Mouse (Mus musculus) heart, adult 8-10 months (tissue): ENCODE data around the gene Fibcd1. TPM values are rescaled to one million over a fixed set of nuclear protein-coding genes. Genes with fewer than 3 reads are reported as not detected.
A peak's percentile ranks its signal among the peaks of the same experiment; 100 is the strongest.

Experiments
- DNase-seq: peaks from one replicate; pipeline ENCODE4 v3.0.0; 2022; ENCODE audit warnings: low spot score
- total RNA-seq, 4 experiments: library from RNA; stranded (reverse); gene quantifications; 2 replicates each; pipeline ENCODE4 v1.2.4; 2022

The Fibcd1 gene
- total RNA-seq, 4 experiments from 2014 or later: not detected

DNA sequence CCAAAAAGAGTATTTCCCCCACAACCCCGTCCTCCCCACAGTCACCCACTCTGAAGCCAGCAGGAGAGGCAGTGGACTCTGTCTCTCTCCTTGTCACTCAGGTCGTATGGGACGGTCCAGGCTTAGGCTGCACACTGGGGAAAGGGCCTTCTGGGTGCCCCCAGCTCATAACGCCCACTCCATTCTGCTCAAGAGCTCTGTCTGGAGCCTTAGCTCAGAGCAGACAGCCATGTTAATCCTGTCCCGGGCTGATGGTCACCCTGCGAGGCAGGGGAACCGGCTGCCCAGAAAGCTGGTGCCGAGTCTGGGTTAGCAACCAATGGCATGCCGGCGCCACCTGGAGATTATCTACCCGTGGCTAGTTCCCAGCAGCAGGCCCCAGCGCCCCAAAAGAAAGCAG is 12.7 kb upstream of the Fibcd1 start:
- no peak for DNase-seq

DNA sequence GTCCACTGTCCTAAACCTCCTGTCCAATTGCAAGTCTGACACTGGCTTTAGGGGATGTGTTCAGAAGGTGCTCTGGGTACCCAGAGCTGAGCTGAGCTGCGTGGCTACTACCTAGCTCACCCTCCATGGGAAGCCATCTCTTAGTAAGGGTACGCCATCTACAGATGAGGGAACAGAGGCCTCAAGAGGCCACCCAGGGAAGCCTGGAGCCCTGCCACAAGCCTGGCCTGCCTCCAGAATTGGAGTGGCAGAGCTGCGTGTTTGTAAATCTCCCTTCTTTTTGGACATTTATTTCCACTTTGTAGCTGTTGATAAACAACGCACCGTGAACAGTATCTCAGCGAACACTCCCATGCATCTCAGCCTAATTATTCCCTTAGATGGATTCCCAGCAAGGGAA is 11.4 kb upstream of the Fibcd1 start:
- DNase-seq: no peak

DNA sequence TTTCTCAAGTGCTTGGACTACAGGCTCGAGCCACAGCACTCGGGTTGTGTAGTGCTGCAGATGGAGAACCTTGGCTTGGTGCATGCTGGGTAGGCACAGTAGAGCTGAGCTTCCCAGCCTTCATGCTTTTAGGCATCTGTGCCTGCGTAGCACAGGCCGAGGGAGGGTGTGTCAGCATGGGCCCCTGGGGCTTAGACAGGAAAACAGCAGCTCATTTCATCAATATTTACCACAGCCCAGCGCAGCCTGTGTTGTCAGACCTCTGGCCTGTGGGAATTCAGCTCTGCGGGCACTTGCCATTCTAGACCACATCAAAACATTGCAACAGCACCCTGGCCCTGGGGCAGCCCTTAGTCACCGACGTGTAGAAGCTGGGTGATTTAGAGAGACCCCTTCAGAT is 10.2 kb upstream of the Fibcd1 start:
- DNase-seq: no peak

DNA sequence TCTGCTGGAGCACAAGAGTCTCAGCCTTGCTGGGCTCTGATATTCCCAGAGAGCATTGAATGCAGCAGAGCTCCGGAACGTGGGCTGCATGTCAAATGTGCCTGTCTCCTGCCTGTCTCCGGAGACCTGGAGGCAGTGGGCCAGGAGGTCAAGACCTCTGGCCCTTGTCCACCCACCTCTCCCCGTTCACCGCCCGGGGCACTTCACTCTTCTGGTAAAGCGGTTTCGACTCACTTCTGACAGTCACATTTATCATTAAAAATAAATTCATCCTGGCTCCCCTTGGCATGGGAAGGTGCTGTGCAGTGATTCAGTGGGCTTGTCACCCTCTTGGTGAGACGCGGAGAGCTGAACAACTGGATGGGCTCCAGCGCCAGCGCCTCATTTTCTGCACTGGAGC is 4.3 kb upstream of the Fibcd1 start:
- no peak for DNase-seq

DNA sequence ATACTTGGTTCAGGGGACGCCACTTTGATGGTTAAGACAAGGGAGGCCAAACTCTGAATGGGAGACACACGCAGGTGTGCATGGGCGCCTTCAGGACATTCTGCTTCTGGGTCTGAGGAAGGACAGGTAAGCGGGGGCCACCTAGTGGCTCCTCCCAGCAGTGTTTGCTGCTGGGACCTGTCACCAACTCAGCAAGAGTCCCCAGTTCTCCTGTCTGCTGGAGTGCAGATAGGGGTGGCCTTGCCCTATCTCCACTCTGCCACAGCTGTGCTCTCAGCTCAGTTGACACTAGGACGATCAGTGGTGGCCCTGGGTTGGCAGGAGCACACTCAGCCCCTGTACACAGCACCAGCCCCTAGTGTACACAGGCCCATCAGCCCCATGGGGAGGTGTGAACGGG is 2.1 kb upstream of the Fibcd1 start:
- DNase-seq: no peak

DNA sequence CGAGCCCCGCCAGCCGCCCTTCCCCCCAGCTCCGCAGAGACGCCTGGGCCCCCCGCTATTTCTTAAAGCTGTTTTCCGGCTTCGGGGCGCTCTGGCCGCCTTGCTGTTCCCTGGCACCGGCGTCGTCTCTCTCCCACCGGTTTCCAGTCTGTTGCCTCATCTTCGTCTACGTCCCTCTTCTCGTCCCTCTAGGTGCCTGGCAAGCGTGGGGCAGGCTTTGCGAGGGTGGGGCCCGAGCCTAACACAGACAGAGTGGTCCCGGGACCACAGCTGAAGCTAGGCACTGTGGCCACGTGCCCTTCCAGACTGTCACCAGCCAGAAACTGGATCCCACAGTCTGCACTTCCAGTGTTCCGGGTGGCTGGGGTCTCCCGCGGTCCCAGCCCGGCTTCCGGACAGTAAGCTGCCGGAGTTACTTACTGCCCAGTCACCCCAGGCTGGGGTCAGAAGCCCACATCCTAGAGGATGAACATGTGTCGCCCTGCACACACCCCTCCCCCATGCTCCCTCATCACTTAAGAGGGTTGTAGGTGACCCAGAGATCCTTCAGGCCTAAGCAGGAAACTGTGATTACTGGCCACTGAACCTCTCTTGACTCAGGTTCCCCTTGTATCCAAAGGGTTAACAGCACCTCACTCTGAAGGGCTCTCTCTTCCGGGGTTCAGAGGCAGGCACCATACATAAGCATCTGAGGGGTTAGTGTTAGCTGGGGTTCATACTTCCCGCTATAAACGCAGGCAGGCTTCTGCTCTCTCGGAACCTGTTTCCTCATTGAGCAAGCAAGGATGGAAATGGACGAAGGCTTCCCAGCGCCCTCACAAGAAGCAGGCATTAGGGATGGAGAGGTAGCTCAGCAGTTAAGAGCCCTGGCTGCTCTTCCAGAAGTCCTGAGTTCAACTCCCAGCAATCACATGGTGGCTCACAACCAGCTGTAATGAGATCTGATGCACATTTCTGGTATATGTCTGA is 1.2 kb upstream of the Fibcd1 start:
- DNase-seq: no peak

DNA sequence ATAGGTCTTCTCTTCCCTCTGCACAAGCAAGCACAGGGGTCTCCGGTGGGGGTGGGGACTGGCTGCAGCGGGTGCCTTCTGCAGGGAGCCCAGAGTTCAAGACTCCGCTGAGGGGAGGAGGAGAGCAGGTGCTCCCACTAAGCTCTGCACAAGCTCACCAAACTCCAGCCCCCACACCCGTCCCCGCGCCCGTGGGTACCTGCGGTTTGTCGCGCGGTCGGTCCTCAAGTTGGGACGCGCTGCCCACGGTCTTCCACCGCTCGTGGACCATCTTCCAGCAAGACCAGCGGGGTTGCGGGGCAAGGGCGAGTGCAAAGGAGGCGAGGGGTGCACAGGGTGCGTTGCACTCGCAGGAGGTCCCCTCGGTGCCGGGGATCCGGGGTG is 301 bp downstream of the Fibcd1 start:
- DNase-seq: no peak

DNA sequence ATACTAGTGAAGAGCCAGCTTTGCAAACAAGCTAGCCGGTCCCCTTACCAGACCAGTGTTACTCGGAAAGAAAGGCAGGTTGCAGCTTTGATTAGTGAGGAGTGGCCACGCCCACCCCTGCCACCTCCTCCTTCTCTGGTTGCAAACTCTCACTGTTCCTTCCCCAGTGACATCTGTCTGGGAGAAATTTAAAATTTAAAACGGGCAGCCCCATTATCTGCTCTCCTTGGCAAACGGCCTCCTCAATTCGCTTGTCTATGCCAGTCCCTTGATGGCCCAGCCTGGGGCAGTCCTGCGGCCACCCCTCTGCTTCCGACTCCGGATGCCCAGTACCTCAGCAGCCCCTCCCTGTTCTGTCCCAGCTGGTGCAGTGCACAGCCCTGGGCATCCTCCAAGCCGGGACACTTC is 1.1 kb downstream of the Fibcd1 start:
- DNase-seq: no peak

DNA sequence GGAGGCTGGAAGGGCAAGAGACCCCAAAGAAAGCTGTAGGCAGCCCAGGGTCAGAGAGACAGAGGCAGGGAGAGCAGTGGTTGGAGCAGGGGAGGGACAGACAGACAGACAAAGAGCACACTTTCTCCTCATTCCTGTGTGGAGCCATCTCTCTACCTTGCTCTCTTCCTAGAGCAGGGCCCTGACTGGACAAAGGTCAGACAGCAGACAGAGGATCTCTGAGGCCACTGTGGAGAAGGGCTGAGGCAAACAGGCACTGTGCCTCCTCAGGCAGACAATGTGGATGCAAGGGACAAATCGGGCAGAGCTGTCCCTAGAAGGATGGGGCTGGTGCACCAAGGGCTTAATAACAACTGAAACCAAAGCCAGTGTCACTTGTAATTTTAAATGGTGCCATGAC is 6.9 kb downstream of the Fibcd1 start:
- no peak for DNase-seq

DNA sequence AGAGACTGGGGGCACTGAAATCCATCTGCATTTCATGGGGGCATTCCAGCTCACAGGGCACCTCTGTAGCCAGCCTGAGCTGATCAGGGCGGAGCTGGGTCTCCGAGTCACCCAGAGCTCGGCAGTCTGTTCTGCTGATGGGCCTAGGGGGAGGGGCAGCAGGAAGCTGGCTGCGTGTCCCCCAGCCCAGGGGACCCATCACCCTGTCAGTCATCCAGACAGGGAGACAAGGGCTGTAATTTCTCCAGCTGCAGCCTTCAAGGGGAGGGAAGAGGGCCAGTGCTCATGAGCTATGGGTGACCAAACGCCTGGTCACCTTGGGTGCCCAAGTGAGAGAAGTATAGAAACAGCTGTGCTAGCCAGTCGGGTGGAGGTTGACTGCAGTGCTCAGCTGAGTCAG is 8.8 kb downstream of the Fibcd1 start:
- DNase-seq: no peak

DNA sequence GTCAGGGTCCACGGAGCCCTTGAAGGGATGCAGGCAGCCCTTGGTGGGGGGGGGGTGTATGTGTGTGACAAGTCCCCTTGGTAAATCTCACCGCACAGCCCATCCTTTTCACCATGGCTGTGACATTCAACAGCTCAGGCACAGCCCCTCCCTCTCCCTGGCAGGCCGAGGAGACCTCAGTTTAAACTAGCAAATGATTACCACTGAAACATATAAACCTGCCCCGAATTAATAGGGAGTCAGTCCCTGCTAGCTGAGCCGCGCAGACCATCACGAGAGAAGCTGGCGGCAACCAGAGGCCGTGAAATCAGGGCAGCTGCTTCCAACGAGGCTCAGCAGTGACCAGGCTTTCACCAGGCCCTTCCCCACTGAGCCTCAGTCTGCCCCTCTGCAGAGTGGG is 9.7 kb downstream of the Fibcd1 start:
- DNase-seq: no peak

DNA sequence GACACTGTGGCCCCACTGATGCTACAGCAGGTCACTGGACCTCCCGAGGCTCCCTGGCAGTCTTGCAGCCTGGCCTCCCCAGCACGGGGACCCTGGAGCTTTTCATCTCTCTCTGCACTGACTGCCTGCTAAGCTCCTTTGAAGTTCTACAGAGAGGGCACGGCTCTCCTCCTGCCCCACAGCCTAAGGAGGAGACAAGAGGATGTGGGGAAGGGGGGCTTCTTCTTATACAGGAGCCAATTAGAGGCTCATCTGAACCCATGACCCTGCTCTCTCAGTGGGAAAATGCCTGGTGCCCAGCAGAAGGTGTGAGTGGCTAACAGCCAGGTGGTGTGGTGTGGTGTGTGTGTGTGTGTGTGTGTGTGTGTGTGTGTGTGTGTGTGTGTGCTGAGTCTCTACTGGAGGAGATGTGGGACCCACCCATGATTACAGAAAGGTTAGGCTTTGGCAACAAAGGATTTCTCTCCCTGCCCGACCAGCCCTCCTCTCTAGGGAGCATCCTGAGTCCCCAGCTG is 17.4 kb downstream of the Fibcd1 start:
- DNase-seq: no peak

DNA sequence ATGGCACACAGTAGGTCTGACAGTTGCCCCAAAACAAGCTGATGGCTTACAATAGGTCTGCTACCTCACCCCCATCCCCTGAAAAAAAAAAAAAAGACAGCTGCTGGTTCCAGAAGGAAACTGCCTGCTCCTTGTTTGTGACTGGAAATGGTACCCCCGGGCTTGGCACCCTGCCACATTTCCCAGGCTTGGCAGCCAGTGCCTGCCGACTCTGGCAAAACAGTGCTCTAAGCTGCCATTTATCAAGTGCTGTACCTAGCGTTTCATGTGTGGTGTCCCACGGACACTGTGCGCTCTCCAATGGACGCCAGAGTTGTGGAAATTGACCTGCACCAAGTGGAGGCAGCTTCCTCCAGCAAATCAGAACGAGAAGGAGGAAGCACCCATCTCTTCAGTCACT is 17.9 kb downstream of the Fibcd1 start:
- no peak for DNase-seq

DNA sequence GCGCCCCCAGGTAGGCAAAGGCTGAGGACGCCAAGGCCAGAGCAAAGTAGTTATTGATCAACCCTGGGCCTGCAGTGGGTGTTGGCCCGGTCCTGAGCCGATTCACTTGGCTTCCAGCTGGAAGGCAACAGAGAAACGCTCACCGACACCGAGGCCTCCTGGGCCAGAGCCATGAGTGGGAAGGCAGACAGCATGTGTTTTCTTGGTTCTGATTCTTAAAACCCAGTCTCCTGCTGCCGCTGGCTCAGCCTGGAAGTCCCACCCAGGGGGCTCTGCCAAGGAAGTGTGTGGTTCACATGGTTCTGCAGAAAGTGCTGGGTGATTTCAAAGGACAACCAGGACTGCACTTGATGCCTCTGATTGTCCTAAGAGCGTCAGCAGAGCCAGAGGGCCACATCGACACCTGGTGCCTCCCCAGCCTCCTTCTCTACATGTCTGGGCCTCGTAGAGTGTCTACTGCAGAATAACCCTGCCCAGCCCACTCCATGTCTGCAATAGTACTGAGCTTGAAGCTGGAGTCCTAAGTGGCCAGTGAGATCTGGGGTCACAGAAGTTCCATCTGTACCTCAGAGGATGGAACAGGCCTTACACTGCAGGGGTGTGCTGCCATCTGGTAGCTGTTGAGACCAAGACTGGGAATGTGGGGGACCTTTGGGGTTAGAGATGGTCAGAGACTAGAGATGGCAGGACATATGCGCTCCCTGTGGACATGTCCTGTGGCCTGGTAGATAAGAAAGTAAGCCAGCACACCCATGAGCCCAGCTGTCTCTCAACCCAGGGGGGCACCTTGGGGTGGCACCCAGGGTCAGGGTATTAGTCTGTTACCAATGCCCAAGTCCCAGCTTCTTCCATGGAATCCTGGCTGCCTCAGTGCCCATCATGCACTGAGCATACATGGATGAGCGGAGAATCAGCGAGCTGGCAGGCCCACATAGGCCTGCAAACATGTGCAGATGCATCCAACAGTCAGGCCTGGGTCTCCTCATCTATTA is 19.4 kb downstream of the Fibcd1 start:
- DNase-seq: no peak

DNA sequence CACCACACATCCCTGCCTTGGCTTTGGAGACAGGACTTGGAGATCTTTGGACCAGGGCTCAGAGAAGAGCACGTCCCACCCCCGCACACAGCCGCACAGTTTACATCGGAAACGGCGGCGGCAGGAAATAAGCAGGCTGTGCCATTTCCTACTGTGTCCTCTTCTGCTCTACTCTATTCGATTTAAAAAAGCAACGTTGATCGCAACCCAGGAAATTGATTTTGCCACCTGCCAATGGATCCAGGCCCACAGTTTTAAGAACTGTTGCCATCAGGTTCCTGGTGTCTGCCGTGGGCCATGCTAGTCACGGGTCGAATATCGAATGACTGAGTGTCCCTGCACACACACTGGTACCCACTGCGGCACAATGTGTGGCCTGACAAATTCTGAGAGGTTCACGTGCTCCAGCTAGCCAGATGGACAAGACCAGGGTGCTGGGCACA is 20.3 kb downstream of the Fibcd1 start:
- no peak for DNase-seq

DNA sequence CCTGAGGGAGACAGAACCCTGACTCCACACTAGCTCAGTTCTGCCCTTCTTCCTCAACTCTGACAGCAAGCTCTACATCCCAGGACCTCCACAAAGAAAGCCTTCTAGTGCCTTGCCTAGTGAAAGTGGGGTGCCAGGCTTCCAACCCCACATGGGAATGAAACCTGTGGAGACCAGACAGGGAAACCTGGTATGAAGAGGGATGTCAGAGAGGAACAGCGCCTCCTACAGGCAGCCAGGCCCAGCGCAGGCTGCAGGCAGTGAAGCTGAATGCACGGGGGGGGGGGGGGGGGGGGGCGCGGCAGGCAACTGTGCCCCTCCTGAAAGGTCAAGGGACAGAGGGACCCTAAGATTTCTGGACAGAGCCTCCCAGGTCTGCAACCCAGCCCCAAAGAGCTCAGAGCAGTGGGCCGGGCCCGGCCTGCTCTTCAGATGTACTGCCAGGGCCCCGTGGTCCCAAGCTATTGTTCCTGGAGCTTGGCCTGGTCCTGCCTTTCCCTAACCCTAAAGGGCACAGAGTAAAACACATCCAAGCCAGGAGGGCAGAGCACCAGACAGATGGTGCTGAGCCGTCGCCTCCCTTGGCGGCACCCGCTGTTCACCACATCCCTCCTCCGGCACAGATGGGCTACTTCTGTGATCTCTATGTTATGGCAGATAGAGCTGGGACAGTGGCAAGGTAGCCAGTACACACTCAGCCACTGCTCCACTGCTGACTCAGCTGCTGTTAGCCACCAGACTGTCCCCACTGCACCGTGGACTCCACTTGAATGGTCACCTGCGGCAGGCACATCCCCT is 21.7 kb downstream of the Fibcd1 start:
- no peak for DNase-seq

DNA sequence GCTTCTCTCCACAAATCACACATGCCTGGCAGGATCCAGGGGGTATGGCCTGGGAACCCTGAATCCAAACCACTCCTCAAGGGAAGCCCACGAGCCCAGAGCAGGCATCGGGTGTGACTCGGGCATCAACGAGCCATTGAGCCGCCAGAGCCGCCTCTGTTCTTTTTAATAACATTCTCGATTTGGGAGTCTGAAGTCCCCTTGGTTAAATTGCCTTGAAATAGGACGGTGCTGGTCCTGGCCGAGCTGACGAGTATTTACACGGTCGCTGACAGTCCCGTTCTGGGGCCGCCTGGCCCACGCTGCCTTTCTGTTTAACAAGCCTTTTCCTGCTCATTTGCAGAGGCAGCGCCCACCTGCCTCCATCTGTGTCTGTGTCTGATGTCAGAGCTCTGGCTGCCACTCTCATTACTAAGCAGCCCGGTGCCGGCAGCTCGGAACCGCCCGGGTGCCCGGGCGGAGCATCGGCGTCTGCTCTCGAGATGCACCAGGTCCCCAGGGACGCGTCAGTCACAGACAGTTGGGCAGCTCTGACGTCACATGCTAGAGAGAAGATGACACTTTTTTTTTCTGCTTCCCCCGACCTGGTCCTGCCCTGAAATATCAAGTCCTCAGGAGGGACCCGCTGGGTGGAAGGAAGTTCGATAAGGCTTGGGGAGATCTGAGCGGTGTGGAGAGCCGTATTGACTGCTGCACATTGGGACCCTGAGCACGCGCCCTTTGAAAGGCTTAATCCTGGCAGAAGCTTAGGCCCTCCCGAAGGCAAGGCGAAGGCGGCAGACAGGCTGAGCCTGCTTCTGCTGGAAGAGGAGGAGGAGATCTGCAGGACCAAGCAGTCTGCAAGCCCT is 23.1 kb downstream of the Fibcd1 start:
- DNase-seq: no peak

DNA sequence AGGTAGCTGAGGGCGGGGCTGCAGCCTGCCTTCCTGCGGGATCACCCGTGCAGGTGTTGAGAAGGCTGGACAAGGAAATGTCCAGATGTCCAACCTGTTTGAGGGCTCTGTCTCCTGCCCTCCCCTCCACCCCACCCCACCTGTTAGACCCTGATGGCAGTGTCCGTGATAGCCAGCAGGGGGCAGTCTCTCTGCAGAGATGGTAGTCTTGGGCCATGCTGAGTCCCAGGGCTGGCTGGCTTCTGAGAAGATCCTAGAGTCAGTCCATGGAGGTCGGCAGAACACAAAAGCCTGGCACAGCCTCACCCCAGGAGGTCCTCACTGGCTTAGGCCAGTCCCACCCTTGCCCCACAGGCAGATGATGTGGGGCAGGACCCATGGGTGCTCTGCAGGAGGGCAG is 30.4 kb downstream of the Fibcd1 start:
- DNase-seq: peak; percentile 23

DNA sequence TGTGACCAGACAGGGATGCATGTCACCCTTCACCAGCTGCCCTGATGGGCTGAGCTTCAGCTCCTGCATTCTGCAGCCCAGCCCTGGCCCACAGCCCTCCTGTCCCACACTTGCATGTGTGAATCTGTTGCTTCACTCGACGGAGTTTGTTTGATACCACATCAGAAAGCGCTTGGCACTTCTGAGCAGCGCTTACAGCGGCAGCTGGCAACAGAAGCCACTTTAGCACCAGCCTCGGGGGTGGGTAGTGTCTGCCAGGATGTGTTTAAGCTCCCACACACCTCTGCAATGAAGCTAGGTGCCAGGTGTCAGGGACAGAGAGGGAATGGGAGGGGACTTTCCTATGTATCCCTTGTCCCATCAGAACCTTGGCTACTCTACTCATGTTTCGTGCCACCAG is 31.1 kb downstream of the Fibcd1 start:
- no peak for DNase-seq

DNA sequence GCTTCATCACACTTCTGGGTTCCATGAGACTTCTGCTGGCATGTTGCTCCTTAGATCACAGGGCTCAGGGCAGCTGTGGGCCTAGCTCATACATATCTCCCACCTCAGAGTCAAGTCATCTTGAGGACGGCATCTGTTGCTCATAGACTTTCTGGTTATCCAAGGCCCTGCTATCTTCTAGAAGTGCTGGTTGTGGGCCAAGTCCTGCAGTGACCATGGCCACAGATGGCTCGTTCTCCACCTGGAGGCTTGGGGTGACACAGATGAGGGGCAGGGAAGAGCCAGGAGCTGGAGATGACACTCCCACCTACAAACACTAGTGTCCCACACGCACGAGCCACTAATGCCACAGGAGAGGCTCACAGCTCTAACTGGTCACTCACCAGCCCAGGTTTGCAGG is 32.2 kb downstream of the Fibcd1 start:
- no peak for DNase-seq
